Mouse (Mus musculus): ENCODE measurements around the gene Epyc. TPM values are rescaled to one million over a fixed set of nuclear protein-coding genes. Genes with fewer than 3 reads are reported as not detected.

The Epyc gene
- polyA plus RNA-seq (2014; fragmentation: Nextera tagmentation; extraction: Ambion mirVana), result 0.91 and 1.2 TPM in 2 replicates

DNA sequence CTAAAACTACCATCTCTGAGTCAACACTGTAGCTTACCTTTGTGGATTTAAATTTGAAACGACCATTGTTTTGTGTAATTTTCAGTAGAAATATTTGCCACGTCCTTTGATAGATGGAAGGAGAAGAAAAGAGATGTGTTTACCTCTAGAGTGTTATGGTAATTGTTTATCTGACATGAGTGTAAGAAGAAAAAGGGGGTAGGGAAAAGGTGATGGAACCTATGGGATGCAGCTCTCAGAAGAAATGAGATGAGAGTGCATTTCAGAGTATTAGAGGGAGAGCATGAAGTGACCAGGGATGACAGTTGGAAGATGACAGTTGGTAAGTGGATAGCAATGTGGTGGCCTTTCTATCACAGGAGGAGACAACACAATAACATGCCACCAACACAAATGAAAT is at the start of gene Epyc:
TSS of gene Epyc (plus strand) at position 301 of the 400 bp plus-strand sequence.
- H3K36me3 ChIP-seq (ENCODE audit: control insufficient read depth, insufficient read depth, low read length), result no peaks in the 10 kb centered on the region
- H3K27ac ChIP-seq (ENCODE audit: low read length), result no peak within 1 kb of the TSS
- no peak within 1 kb of the TSS for H3K4me2 ChIP-seq (replicated peaks; ENCODE audit: low read depth, low read length)
- no peaks in the 10 kb centered on the region for H3K9me3 ChIP-seq (ENCODE audit: control insufficient read depth, low read depth, low read length)
- no peak for ATAC-seq (ENCODE audit: insufficient number of reproducible peaks, insufficient read depth, low FRiP score, low read depth)
- no peaks in the 10 kb centered on the region for H3K27me3 ChIP-seq (ENCODE audit: control insufficient read depth, insufficient read depth, low read length)
- 83% methylated on average over 2 of the region's 2 CpGs for whole genome bisulfite sequencing
- H3K4me3 ChIP-seq (ENCODE audit: low read depth, low read length), result no peak within 1 kb of the TSS
- no peaks in the 10 kb centered on the region for H3K4me1 ChIP-seq (ENCODE audit: control insufficient read depth, insufficient read depth, low read length)
- no peak within 1 kb of the TSS for H3K9ac ChIP-seq (replicated peaks; ENCODE audit: low read depth, low read length)

DNA sequence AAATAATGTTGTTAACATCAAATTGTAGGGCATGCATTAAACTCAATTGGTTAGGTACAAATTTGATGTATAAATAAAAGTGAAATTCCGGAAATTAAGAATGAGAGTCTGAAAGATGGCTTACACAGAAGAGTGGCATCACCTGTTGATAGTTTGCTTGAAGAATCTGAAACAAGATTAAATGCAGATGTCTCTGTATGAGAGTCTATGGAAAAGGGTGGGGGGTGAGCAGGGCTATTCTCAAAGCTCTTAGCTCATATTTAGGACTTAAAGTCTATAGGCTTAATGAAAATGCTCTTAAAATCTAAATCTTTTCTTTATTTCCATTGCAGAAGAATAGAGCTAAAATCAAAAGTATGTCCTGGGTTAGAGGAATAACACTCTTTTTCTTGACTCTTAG is 48.2 kb upstream of the Epyc start:
- Histone ChIP-seq H3K27me3 (ENCODE audit: control insufficient read depth, insufficient read depth, low read length) (no peaks in the 10 kb centered on the region), H3K4me1 (ENCODE audit: control insufficient read depth, insufficient read depth, low read length) (0 out of 2 replicates have a peak, but pooled peaks cover 5% of the 10 kb centered on the region), H3K9me3 (ENCODE audit: control insufficient read depth, low read depth, low read length) (no peaks in the 10 kb centered on the region), H3K9ac (replicated peaks; ENCODE audit: low read depth, low read length) (no peak overlapping the region), H3K4me2 (replicated peaks; ENCODE audit: low read depth, low read length) (no peak overlapping the region), H3K27ac (ENCODE audit: low read length) (no peak overlapping the region), H3K36me3 (ENCODE audit: control insufficient read depth, insufficient read depth, low read length) (no peaks in the 10 kb centered on the region), H3K4me3 (ENCODE audit: low read depth, low read length) (no peak overlapping the region)
- 66% methylated on average over 1 of the region's 1 CpGs for WGBS
- ATAC-seq (ENCODE audit: insufficient number of reproducible peaks, insufficient read depth, low FRiP score, low read depth), result no peak

DNA sequence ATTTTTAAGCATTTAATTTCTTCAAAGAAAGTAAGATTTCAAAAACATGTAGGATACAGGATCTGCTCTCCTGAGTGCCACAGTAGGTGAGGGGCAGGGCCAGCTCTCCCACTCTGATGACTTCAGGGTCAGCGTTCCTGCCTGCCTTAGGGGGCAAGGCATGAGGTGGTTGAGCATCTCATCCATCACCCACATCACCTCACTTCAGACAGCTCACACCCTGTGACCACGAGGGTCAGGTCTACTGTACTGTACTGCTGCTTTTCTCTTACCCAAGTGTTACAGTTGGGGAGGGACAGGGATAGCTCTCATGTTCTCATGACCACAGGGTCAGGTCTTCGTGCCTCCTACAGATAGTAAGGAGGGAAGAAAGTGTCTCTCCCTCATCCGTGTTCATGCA is 42.1 kb upstream of the Epyc start:
- 48% methylated on average over 4 of the region's 4 CpGs for WGBS

DNA sequence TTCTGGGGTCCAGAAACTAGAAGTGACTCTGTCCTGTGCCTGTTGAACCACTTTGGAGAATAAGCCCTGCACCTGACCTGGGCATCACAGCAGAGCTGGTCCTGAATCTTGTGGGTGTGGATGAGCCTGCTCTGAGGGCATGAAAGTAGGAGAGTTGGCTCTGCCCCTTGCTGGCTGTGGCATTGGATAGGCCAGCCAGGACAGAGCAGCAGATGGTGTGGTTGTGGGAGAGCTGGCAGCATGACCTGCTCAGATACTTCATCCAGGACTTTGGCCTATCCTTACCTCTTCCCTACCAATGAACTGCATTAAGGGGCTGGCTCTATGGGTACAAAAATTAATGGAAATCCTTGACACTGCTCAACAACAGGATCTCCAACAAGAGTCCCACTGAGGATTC is 40.6 kb upstream of the Epyc start:
- Histone ChIP-seq H3K9me3 (ENCODE audit: control insufficient read depth, low read depth, low read length) (no peaks in the 10 kb centered on the region), H3K9ac (replicated peaks; ENCODE audit: low read depth, low read length) (no peak overlapping the region), H3K27ac (ENCODE audit: low read length) (no peak overlapping the region), H3K4me3 (ENCODE audit: low read depth, low read length) (no peak overlapping the region), H3K4me2 (replicated peaks; ENCODE audit: low read depth, low read length) (no peak overlapping the region), H3K27me3 (ENCODE audit: control insufficient read depth, insufficient read depth, low read length) (no peaks in the 10 kb centered on the region), H3K36me3 (ENCODE audit: control insufficient read depth, insufficient read depth, low read length) (no peaks in the 10 kb centered on the region), H3K4me1 (ENCODE audit: control insufficient read depth, insufficient read depth, low read length) (no peaks in the 10 kb centered on the region)
- ATAC-seq (ENCODE audit: insufficient number of reproducible peaks, insufficient read depth, low FRiP score, low read depth), result no peak

More for the DNA sequence above, 42.1 kb upstream of the Epyc start:
- H3K4me3 ChIP-seq (ENCODE audit: low read depth, low read length), result no peak overlapping the region
- no peak overlapping the region for H3K27ac ChIP-seq (ENCODE audit: low read length)
- no peaks in the 10 kb centered on the region for H3K27me3 ChIP-seq (ENCODE audit: control insufficient read depth, insufficient read depth, low read length)
- no peak overlapping the region for H3K9ac ChIP-seq (replicated peaks; ENCODE audit: low read depth, low read length)
- H3K36me3 ChIP-seq (ENCODE audit: control insufficient read depth, insufficient read depth, low read length), result no peaks in the 10 kb centered on the region
- H3K4me2 ChIP-seq (replicated peaks; ENCODE audit: low read depth, low read length), result no peak overlapping the region
- ATAC-seq (ENCODE audit: insufficient number of reproducible peaks, insufficient read depth, low FRiP score, low read depth), result no peak
- H3K9me3 ChIP-seq (ENCODE audit: control insufficient read depth, low read depth, low read length), result no peaks in the 10 kb centered on the region
- H3K4me1 ChIP-seq (ENCODE audit: control insufficient read depth, insufficient read depth, low read length), result no peaks in the 10 kb centered on the region

DNA sequence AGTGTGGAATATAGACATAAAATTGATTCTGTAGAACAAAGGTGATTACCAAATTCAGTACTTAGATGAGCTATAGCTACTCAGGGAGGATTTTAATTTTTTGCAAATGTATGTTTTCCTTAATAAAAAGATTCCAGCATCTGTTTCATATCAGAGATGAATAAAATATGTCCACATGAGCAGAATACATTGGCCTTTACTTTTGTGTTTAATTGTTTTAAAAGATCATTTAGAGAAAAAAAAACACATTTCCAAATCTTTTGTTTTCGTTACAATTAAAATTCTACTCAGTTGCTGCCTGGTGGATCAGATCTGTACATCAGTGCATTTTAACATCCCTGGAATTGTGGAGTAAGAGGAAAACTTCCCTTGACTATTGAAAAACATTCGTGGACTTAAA is 37.3 kb upstream of the Epyc start, which contains the start of gene Kera:
TSS of gene Kera (plus strand) at position 301 of the 400 bp plus-strand sequence.
- Histone ChIP-seq H3K27ac (ENCODE audit: low read length) (no peak within 1 kb of the TSS), H3K27me3 (ENCODE audit: control insufficient read depth, insufficient read depth, low read length) (no peaks in the 10 kb centered on the region), H3K4me3 (ENCODE audit: low read depth, low read length) (no peak within 1 kb of the TSS), H3K4me2 (replicated peaks; ENCODE audit: low read depth, low read length) (no peak within 1 kb of the TSS), H3K9me3 (ENCODE audit: control insufficient read depth, low read depth, low read length) (no peaks in the 10 kb centered on the region), H3K9ac (replicated peaks; ENCODE audit: low read depth, low read length) (no peak within 1 kb of the TSS), H3K36me3 (ENCODE audit: control insufficient read depth, insufficient read depth, low read length) (no peaks in the 10 kb centered on the region), H3K4me1 (ENCODE audit: control insufficient read depth, insufficient read depth, low read length) (no peaks in the 10 kb centered on the region)
- no peak for ATAC-seq (ENCODE audit: insufficient number of reproducible peaks, insufficient read depth, low FRiP score, low read depth)
- WGBS, result 70% methylated on average over 2 of the region's 2 CpGs

DNA sequence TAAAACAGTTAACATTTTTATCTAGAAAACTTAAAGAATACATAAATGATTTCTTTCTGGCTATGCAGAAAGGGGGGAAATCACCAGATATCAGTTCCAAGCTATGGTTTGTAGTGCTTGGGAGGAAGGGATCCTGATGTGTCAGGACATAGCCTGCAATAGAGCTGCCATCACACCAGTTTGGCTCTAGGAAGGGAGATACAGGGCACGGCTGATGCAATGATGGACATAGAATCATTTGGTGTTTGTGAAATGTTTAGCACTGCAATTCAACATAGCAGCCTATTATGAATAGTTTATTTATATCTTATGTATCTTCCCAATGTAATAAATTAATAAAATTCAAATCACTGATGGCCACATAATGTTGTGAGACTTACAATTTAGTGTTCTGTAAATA is 21.5 kb upstream of the Epyc start:
- 72% methylated on average over 1 of the region's 1 CpGs for WGBS
- H3K4me2 ChIP-seq (replicated peaks; ENCODE audit: low read depth, low read length), result no peak overlapping the region
- no peaks in the 10 kb centered on the region for H3K4me1 ChIP-seq (ENCODE audit: control insufficient read depth, insufficient read depth, low read length)
- H3K9me3 ChIP-seq (ENCODE audit: control insufficient read depth, low read depth, low read length), result no peaks in the 10 kb centered on the region
- H3K9ac ChIP-seq (replicated peaks; ENCODE audit: low read depth, low read length), result no peak overlapping the region
- no peak for ATAC-seq (ENCODE audit: insufficient number of reproducible peaks, insufficient read depth, low FRiP score, low read depth)
- no peak overlapping the region for H3K27ac ChIP-seq (ENCODE audit: low read length)
- no peaks in the 10 kb centered on the region for H3K27me3 ChIP-seq (ENCODE audit: control insufficient read depth, insufficient read depth, low read length)
- no peak overlapping the region for H3K4me3 ChIP-seq (ENCODE audit: low read depth, low read length)
- H3K36me3 ChIP-seq (ENCODE audit: control insufficient read depth, insufficient read depth, low read length), result no peaks in the 10 kb centered on the region

DNA sequence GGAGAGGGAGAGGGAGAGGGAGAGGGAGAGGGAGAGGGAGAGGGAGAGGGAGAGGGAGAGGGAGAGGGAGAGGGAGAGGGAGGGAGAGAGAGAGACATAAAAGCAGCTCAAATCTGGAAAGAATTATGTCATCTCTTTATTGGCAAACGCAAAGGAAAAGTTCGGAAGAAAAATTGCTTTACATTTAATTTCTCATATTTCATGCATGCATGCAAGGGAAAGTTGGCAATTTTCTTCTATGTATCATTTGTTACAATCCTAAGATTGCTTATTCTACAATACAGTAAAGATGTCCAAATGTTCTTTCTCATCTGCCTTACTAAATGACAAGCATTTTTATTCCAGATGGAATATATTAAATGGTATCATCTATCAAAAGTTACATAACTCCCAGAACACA is 19.5 kb upstream of the Epyc start:
- Histone ChIP-seq H3K9ac (replicated peaks; ENCODE audit: low read depth, low read length) (no peak overlapping the region), H3K4me1 (ENCODE audit: control insufficient read depth, insufficient read depth, low read length) (no peaks in the 10 kb centered on the region), H3K36me3 (ENCODE audit: control insufficient read depth, insufficient read depth, low read length) (no peaks in the 10 kb centered on the region), H3K9me3 (ENCODE audit: control insufficient read depth, low read depth, low read length) (no peaks in the 10 kb centered on the region), H3K27me3 (ENCODE audit: control insufficient read depth, insufficient read depth, low read length) (no peaks in the 10 kb centered on the region), H3K4me3 (ENCODE audit: low read depth, low read length) (no peak overlapping the region), H3K27ac (ENCODE audit: low read length) (no peak overlapping the region), H3K4me2 (replicated peaks; ENCODE audit: low read depth, low read length) (no peak overlapping the region)
- ATAC-seq (ENCODE audit: insufficient number of reproducible peaks, insufficient read depth, low FRiP score, low read depth), result no peak
- 31% methylated on average over 2 of the region's 2 CpGs for WGBS

DNA sequence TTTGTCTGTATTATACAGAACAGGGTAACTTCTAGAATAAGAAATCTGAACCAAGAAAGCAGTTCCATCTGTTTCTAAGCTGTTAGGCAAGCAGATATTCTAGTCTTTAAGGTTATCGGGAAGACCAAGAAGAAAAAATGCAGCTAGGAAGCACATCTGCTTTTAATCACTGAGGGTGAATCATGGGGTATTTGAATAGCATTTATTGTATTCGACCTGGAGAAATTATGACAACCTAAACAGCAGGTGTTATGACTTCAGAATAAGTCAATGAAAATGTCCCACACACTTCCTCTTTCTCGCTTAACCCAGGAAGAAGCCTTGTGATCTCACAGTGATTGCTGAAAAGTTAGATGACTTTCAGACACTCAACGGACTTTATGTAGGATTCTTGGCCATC is 18.8 kb upstream of the Epyc start:
- H3K4me3 ChIP-seq (ENCODE audit: low read depth, low read length), result no peak overlapping the region
- 45% methylated on average over 4 of the region's 4 CpGs for WGBS
- no peaks in the 10 kb centered on the region for H3K36me3 ChIP-seq (ENCODE audit: control insufficient read depth, insufficient read depth, low read length)
- H3K4me2 ChIP-seq (replicated peaks; ENCODE audit: low read depth, low read length), result no peak overlapping the region
- H3K27me3 ChIP-seq (ENCODE audit: control insufficient read depth, insufficient read depth, low read length), result no peaks in the 10 kb centered on the region
- ATAC-seq (ENCODE audit: insufficient number of reproducible peaks, insufficient read depth, low FRiP score, low read depth), result no peak
- H3K27ac ChIP-seq (ENCODE audit: low read length), result peak overlapping the region; percentile 68; the same call in 1 of the 2 replicates
- no peaks in the 10 kb centered on the region for H3K4me1 ChIP-seq (ENCODE audit: control insufficient read depth, insufficient read depth, low read length)
- no peak overlapping the region for H3K9ac ChIP-seq (replicated peaks; ENCODE audit: low read depth, low read length)
- no peaks in the 10 kb centered on the region for H3K9me3 ChIP-seq (ENCODE audit: control insufficient read depth, low read depth, low read length)

DNA sequence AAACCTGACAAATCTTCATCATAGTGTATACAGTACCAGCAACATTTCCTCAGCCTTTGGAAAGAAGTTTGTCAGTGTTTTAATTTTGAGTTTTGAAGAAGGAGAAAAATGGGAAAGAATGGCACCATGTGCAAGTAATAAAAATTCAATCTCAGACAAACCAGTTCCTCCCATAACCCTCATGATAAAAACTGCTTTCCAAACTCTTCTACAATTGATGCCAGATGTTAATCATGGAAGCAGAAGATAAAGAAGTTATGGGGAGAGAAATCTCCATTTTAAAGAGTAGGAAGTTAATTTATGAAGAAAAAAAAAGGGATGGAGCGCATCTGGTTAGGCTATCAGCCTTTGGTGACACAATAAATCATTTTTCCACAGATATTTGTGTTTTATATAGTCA is 17.3 kb upstream of the Epyc start:
- Histone ChIP-seq H3K4me3 (ENCODE audit: low read depth, low read length) (no peak overlapping the region), H3K9me3 (ENCODE audit: control insufficient read depth, low read depth, low read length) (no peaks in the 10 kb centered on the region), H3K4me1 (ENCODE audit: control insufficient read depth, insufficient read depth, low read length) (no peaks in the 10 kb centered on the region), H3K27ac (ENCODE audit: low read length) (no peak overlapping the region), H3K36me3 (ENCODE audit: control insufficient read depth, insufficient read depth, low read length) (no peaks in the 10 kb centered on the region), H3K4me2 (replicated peaks; ENCODE audit: low read depth, low read length) (no peak overlapping the region), H3K27me3 (ENCODE audit: control insufficient read depth, insufficient read depth, low read length) (no peaks in the 10 kb centered on the region), H3K9ac (replicated peaks; ENCODE audit: low read depth, low read length) (no peak overlapping the region)
- no peak for ATAC-seq (ENCODE audit: insufficient number of reproducible peaks, insufficient read depth, low FRiP score, low read depth)
- 78% methylated on average over 1 of the region's 1 CpGs for WGBS

Data from stomach, embryonic 14.5 days (tissue).